Mouse (Mus musculus): ENCODE measurements around the gene Gas7. TPM values are rescaled to one million over a fixed set of nuclear protein-coding genes. Genes with fewer than 3 reads are reported as not detected.
A peak's percentile ranks its signal among the peaks of the same experiment; 100 is the strongest.

The Gas7 gene
- 5.3 and 5.4 TPM in 2 replicates for polyA plus RNA-seq (2014; fragmentation: Nextera tagmentation; extraction: Ambion mirVana)

DNA sequence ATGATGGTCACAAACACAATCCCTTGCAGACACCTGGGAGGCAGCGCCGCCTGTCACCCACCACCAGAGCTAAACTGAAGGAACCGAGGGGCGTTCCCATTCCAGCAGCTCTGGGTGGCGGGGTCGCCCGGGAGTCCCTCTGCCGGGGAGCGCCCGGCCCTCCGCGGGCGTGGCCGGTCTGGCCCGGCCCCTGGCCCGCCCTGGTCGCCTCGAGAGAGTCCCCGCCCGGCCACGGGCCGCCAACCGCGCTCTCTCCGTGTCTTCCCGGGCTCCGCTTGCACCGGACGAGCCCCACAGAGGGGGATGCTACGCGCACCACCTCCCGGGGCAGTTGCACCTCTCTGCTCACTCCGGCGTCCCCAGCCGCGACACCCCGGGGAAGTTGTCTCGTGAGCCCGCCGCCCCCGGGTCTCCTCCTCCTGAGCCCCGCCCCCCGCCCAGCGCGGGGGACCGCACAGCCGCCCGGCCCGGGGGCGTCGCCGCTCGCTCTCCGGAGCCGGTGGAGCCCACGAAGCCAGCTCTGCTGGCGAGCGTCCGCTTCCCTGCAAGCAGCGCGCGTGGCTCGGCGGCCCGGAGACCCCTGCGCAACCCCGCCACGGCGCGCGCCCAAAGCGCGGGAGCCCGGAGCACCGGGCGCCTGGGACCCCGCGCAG lies at the start of gene Gas7:
TSS of gene Gas7 (plus strand) at position 564 of the 653 bp plus-strand sequence.
- peaks cover 10% of the 10 kb centered on the region for H3K4me1 ChIP-seq (ENCODE audit: control insufficient read depth, insufficient read depth, low read length)
- H3K9me3 ChIP-seq (replicated peaks; ENCODE audit: control insufficient read depth, low read length): no peaks in the 10 kb centered on the region
- H3K4me3 ChIP-seq (ENCODE audit: low read depth, low read length): peak within 1 kb of the TSS; percentile 82
- peak within 1 kb of the TSS; percentile 97 for H3K4me2 ChIP-seq
- H3K27me3 ChIP-seq (ENCODE audit: control insufficient read depth, insufficient read depth, low read length): 0 out of 2 replicates have a peak, but pooled peaks cover 3% of the 10 kb centered on the region
- peak within 1 kb of the TSS; percentile 66 for H3K9ac ChIP-seq (ENCODE audit: low read depth, low read length)
- no peaks in the 10 kb centered on the region for H3K36me3 ChIP-seq (ENCODE audit: control insufficient read depth, insufficient read depth, low read length)
- ATAC-seq (replicated peaks; ENCODE audit: insufficient number of reproducible peaks, low FRiP score, low TSS enrichment): peak; percentile 74
- WGBS (ENCODE audit: insufficient replicate concordance): under 1% methylated on average over 69 of the region's 78 CpGs
- H3K27ac ChIP-seq (ENCODE audit: low read depth, low read length): no peak within 1 kb of the TSS

DNA sequence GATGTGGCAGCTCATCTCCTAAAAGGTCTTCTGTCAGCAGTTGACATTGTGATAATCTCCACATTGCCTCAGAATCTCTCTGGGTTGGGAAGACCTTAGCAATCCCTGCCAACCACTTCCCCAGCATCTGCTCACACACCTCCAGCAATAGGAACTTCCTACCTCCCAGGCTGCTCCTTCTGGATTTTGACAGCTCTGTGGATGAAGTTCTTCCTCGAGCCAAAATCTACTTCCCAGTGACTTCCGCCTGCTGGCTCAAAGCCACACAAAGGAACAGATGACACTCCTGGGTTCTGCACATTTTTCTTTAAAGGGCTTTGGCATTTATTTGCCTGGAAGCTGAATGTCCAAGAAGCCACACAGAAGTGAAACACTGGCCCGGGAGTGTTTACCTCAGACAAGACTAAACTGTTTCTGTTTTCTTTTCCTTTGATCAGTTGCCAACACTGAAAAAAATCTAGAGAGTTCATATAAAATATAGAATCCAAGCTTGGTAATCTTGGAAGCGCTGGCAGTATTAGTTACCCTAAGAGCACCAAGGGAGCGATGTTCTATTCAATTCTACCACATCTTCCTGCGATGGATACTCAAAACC lies 40.8 kb upstream of the Gas7 start:
- WGBS (ENCODE audit: insufficient replicate concordance): 68% methylated on average over 6 of the region's 6 CpGs
- no peaks in the 10 kb centered on the region for H3K4me1 ChIP-seq (ENCODE audit: control insufficient read depth, insufficient read depth, low read length)
- ATAC-seq (replicated peaks; ENCODE audit: insufficient number of reproducible peaks, low FRiP score, low TSS enrichment): no peak

DNA sequence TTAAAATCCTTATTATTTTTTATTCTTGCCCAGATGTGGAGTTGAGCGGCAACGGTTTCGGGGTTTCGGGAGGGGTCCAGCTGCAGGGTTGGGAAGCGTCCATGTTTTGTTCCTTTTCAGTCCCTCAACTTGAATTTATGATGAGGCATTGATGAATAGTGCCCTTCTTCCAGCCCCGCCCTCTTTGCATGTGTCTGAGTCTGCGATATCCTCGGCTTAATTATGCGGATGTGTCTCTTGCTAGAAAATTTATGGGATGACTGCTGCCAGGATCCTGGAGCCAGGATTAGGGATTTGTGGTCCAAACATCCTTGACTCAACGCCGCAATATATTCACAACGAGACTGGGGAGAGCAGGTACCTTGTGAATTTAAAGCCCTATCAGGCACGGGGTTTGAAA lies 31.7 kb upstream of the Gas7 start:
- Histone ChIP-seq H3K4me1 (ENCODE audit: control insufficient read depth, insufficient read depth, low read length) (no peaks in the 10 kb centered on the region), H3K9me3 (replicated peaks; ENCODE audit: control insufficient read depth, low read length) (no peaks in the 10 kb centered on the region), H3K9ac (ENCODE audit: low read depth, low read length) (no peak overlapping the region), H3K27me3 (ENCODE audit: control insufficient read depth, insufficient read depth, low read length) (no peaks in the 10 kb centered on the region), H3K4me2 (no peak overlapping the region), H3K4me3 (ENCODE audit: low read depth, low read length) (no peak overlapping the region), H3K36me3 (ENCODE audit: control insufficient read depth, insufficient read depth, low read length) (no peaks in the 10 kb centered on the region), H3K27ac (ENCODE audit: low read depth, low read length) (no peak overlapping the region)
- WGBS (ENCODE audit: insufficient replicate concordance): 87% methylated on average over 13 of the region's 13 CpGs
- ATAC-seq (replicated peaks; ENCODE audit: insufficient number of reproducible peaks, low FRiP score, low TSS enrichment): no peak

More for the DNA sequence above, 40.8 kb upstream of the Gas7 start:
- Histone ChIP-seq H3K4me3 (ENCODE audit: low read depth, low read length) (no peak overlapping the region), H3K36me3 (ENCODE audit: control insufficient read depth, insufficient read depth, low read length) (no peaks in the 10 kb centered on the region), H3K27me3 (ENCODE audit: control insufficient read depth, insufficient read depth, low read length) (no peaks in the 10 kb centered on the region), H3K27ac (ENCODE audit: low read depth, low read length) (no peak overlapping the region), H3K4me2 (no peak overlapping the region), H3K9me3 (replicated peaks; ENCODE audit: control insufficient read depth, low read length) (no peaks in the 10 kb centered on the region), H3K9ac (ENCODE audit: low read depth, low read length) (no peak overlapping the region)

DNA sequence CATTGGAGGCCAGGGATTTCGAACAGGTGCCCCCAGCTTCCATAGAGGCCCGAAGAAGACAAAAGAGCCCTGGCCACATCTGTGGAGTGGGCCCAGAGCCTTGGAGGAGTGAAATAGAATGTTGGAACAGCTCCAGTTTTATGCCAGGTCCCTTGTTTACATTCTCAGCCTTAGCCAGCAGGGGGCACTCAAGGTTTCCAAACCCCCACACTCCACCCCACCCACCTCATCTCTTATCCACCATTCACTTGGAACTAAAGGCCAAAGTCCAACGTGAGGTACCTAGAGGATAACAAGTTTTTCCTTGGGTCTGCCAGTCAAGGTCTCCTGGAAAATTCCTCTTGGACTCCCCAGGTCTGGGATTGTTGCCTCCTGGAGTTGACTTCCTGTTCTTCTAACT lies 27.0 kb upstream of the Gas7 start:
- no peak for ATAC-seq (replicated peaks; ENCODE audit: insufficient number of reproducible peaks, low FRiP score, low TSS enrichment)
- 33% methylated on average over 3 of the region's 3 CpGs for WGBS (ENCODE audit: insufficient replicate concordance)
- H3K27me3 ChIP-seq (ENCODE audit: control insufficient read depth, insufficient read depth, low read length): no peaks in the 10 kb centered on the region

DNA sequence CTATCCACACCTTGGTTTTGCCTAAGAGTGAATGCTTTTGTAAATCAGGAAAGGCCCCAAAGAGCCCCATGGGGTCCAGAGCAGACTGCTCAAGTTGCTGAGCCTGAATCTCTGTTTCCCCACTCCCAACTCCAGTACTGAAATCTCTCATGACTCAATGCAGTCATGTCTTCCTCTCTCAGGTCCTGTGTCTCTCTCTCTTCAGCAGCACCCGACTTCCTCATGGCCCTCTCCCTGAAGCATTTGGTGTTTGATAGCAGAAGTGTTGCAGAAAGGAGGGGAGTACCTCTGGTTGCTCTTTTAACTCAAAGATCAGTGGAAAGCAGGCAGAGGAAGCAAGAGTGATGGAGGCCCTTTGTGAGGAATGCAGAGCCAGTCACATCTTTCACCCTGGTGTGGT lies 25.4 kb upstream of the Gas7 start:
- ATAC-seq (replicated peaks; ENCODE audit: insufficient number of reproducible peaks, low FRiP score, low TSS enrichment): no peak
- no peaks in the 10 kb centered on the region for H3K27me3 ChIP-seq (ENCODE audit: control insufficient read depth, insufficient read depth, low read length)
- no peaks in the 10 kb centered on the region for H3K9me3 ChIP-seq (replicated peaks; ENCODE audit: control insufficient read depth, low read length)
- H3K9ac ChIP-seq (ENCODE audit: low read depth, low read length): no peak overlapping the region
- H3K4me3 ChIP-seq (ENCODE audit: low read depth, low read length): no peak overlapping the region
- no peaks in the 10 kb centered on the region for H3K4me1 ChIP-seq (ENCODE audit: control insufficient read depth, insufficient read depth, low read length)
- no peak overlapping the region for H3K27ac ChIP-seq (ENCODE audit: low read depth, low read length)
- H3K4me2 ChIP-seq: no peak overlapping the region
- 14% methylated on average over 1 of the region's 1 CpGs for WGBS (ENCODE audit: insufficient replicate concordance)
- no peaks in the 10 kb centered on the region for H3K36me3 ChIP-seq (ENCODE audit: control insufficient read depth, insufficient read depth, low read length)

More for the DNA sequence above, 27.0 kb upstream of the Gas7 start:
- no peak overlapping the region for H3K27ac ChIP-seq (ENCODE audit: low read depth, low read length)
- H3K36me3 ChIP-seq (ENCODE audit: control insufficient read depth, insufficient read depth, low read length): no peaks in the 10 kb centered on the region
- H3K4me1 ChIP-seq (ENCODE audit: control insufficient read depth, insufficient read depth, low read length): no peaks in the 10 kb centered on the region
- no peak overlapping the region for H3K4me2 ChIP-seq
- H3K4me3 ChIP-seq (ENCODE audit: low read depth, low read length): no peak overlapping the region
- no peaks in the 10 kb centered on the region for H3K9me3 ChIP-seq (replicated peaks; ENCODE audit: control insufficient read depth, low read length)
- H3K9ac ChIP-seq (ENCODE audit: low read depth, low read length): no peak overlapping the region

DNA sequence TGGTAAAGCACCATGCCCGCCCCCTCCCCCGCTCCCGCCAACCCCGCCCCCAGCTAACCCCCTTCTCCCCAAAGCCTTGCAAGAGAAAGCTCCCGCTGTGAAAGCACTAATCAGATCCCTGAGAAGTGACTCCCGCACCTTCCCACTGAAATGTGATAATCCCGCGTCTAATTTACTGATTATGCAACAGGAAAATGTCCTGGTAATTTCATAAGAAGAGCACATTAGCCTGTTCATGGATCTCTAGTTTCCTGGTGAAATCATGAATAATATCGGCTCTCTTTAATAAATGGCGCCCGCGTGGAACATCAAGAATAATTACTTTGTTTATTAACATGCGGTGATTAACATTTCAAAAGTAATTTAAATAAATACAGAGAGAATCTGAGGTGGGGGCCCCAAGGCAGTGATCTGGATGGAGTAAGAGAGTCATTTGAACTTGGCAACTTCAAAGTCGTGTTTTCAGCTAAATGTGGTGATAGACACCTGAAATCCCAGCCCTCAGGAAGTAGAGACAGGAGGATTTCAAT lies 24.1 kb upstream of the Gas7 start:
- no peak overlapping the region for H3K27ac ChIP-seq (ENCODE audit: low read depth, low read length)
- H3K36me3 ChIP-seq (ENCODE audit: control insufficient read depth, insufficient read depth, low read length): no peaks in the 10 kb centered on the region
- H3K9me3 ChIP-seq (replicated peaks; ENCODE audit: control insufficient read depth, low read length): no peaks in the 10 kb centered on the region
- ATAC-seq (replicated peaks; ENCODE audit: insufficient number of reproducible peaks, low FRiP score, low TSS enrichment): no peak
- WGBS (ENCODE audit: insufficient replicate concordance): 32% methylated on average over 14 of the region's 14 CpGs
- H3K27me3 ChIP-seq (ENCODE audit: control insufficient read depth, insufficient read depth, low read length): no peaks in the 10 kb centered on the region
- H3K9ac ChIP-seq (ENCODE audit: low read depth, low read length): no peak overlapping the region
- H3K4me2 ChIP-seq: no peak overlapping the region
- H3K4me3 ChIP-seq (ENCODE audit: low read depth, low read length): no peak overlapping the region
- no peaks in the 10 kb centered on the region for H3K4me1 ChIP-seq (ENCODE audit: control insufficient read depth, insufficient read depth, low read length)

DNA sequence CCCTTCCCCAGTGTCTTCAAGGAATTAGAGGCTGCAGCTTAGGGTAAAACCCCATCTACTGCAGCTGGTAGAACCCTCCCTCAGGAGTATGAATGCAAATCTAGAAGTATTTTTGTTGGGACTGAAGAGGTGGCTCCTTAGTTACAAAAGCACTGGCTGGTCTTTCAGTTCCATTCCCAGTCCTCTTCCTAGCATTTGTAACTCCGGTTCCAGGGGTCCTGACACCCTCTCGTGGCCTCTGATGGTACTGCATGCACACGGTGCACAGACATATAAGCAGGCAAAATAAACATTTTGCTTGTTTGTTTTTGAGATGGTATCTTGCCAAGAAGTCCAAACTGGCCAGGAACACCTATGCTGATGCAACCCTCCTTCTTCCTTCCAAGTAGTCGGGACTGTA lies 23.4 kb upstream of the Gas7 start:
- no peak for ATAC-seq (replicated peaks; ENCODE audit: insufficient number of reproducible peaks, low FRiP score, low TSS enrichment)
- Histone ChIP-seq H3K27ac (ENCODE audit: low read depth, low read length) (no peak overlapping the region), H3K9ac (ENCODE audit: low read depth, low read length) (no peak overlapping the region), H3K27me3 (ENCODE audit: control insufficient read depth, insufficient read depth, low read length) (no peaks in the 10 kb centered on the region), H3K4me2 (no peak overlapping the region), H3K4me3 (ENCODE audit: low read depth, low read length) (no peak overlapping the region), H3K9me3 (replicated peaks; ENCODE audit: control insufficient read depth, low read length) (no peaks in the 10 kb centered on the region), H3K36me3 (ENCODE audit: control insufficient read depth, insufficient read depth, low read length) (no peaks in the 10 kb centered on the region), H3K4me1 (ENCODE audit: control insufficient read depth, insufficient read depth, low read length) (no peaks in the 10 kb centered on the region)
- 55% methylated on average over 4 of the region's 4 CpGs for WGBS (ENCODE audit: insufficient replicate concordance)

DNA sequence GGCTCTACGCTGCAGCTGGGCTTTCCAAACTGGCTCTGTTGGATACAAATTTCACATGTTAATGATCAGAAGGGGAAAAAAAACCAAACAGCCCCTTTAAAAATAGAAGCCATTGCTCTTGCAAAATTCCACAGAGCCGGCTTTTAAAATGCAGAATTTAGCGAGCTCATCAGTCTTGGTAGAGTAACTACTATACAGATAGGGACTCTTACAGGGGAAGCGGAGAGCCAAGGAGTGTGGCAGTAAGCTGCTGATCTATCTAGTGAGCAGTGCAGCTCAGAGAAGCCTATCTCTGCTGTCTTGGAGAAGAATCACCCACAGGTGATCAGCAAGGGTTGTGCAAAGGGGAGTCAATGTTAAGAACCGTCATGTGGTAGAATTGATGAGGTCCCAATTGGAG lies 21.5 kb upstream of the Gas7 start:
- ATAC-seq (replicated peaks; ENCODE audit: insufficient number of reproducible peaks, low FRiP score, low TSS enrichment): no peak
- H3K4me3 ChIP-seq (ENCODE audit: low read depth, low read length): no peak overlapping the region
- no peaks in the 10 kb centered on the region for H3K27me3 ChIP-seq (ENCODE audit: control insufficient read depth, insufficient read depth, low read length)
- H3K9ac ChIP-seq (ENCODE audit: low read depth, low read length): no peak overlapping the region
- no peaks in the 10 kb centered on the region for H3K4me1 ChIP-seq (ENCODE audit: control insufficient read depth, insufficient read depth, low read length)
- WGBS (ENCODE audit: insufficient replicate concordance): 80% methylated on average over 5 of the region's 5 CpGs
- no peak overlapping the region for H3K4me2 ChIP-seq
- H3K27ac ChIP-seq (ENCODE audit: low read depth, low read length): no peak overlapping the region
- H3K36me3 ChIP-seq (ENCODE audit: control insufficient read depth, insufficient read depth, low read length): no peaks in the 10 kb centered on the region
- no peaks in the 10 kb centered on the region for H3K9me3 ChIP-seq (replicated peaks; ENCODE audit: control insufficient read depth, low read length)

DNA sequence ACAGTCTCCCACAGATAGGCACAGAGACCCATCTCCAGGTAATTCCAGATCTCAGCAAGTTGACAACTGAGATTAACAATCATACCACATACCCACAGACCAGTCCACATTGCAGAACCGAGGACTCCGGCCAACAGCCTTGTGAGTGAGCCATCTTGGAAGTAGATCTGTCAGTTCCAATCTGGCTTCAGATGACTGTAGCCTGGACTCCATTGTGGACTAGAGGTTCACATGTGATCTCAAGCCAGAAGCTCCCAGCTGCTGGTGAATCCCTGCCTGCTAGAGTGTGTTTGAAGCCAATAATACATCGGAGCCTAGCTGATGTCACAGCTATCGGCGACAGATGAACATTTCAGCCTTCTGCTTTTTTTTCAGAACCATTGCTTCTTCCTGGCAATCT lies 16.5 kb upstream of the Gas7 start:
- Histone ChIP-seq H3K9ac (ENCODE audit: low read depth, low read length) (no peak overlapping the region), H3K27ac (ENCODE audit: low read depth, low read length) (no peak overlapping the region), H3K9me3 (replicated peaks; ENCODE audit: control insufficient read depth, low read length) (no peaks in the 10 kb centered on the region), H3K27me3 (ENCODE audit: control insufficient read depth, insufficient read depth, low read length) (no peaks in the 10 kb centered on the region), H3K4me2 (no peak overlapping the region), H3K4me3 (ENCODE audit: low read depth, low read length) (no peak overlapping the region), H3K36me3 (ENCODE audit: control insufficient read depth, insufficient read depth, low read length) (no peaks in the 10 kb centered on the region), H3K4me1 (ENCODE audit: control insufficient read depth, insufficient read depth, low read length) (no peaks in the 10 kb centered on the region)
- no peak for ATAC-seq (replicated peaks; ENCODE audit: insufficient number of reproducible peaks, low FRiP score, low TSS enrichment)
- 93% methylated on average over 5 of the region's 5 CpGs for WGBS (ENCODE audit: insufficient replicate concordance)

Data from heart, embryonic 11.5 days (tissue).